Mouse (Mus musculus) ES-E14 (cell line): ENCODE measurements around the gene Ncoa7. TPM values are rescaled to one million over a fixed set of nuclear protein-coding genes. Genes with fewer than 3 reads are reported as not detected.

ENCODE experiments used
- DNase-seq: peaks from one replicate; pipeline ENCODE4 v3.0.0-alpha.2; 2013; ENCODE audit warnings: low read depth, low spot score
- H3K27ac ChIP-seq: 2 replicates; pipeline ENCODE4 v1.5.1; 2012; ENCODE audit warnings: low read depth, mild to moderate bottlenecking, low read length, moderate library complexity, mixed read lengths; ENCODE audit not compliant: poor library complexity, insufficient read depth, severe bottlenecking
- H3K36me3 ChIP-seq: 2 replicates; pipeline ENCODE4 v1.6.1; 2012; ENCODE audit warnings: mild to moderate bottlenecking, low read length, moderate library complexity, mixed read lengths; ENCODE audit not compliant: control insufficient read depth, poor library complexity, insufficient read depth, severe bottlenecking
- H3K4me1 ChIP-seq, 2 experiments: fragments of 150-350 bp in 1 of 2; sonication (generic) in 1 of 2; 2 replicates each; pipeline ENCODE4 v1.6.1; 2012; ENCODE audit warnings: low read length in 2 of 2, mild to moderate bottlenecking in 1 of 2, mixed read lengths in 1 of 2; ENCODE audit not compliant: control insufficient read depth in 2 of 2, insufficient read depth in 2 of 2, poor library complexity in 1 of 2
- H3K4me3 ChIP-seq, 2 experiments: fragments of 150-350 bp in 1 of 2; sonication (generic) in 1 of 2; 2 replicates each; pipeline ENCODE4 v1.5.1; 2012; ENCODE audit warnings: low read length in 2 of 2, low read depth in 1 of 2, mild to moderate bottlenecking in 1 of 2, mixed read lengths in 1 of 2; ENCODE audit not compliant: insufficient read depth in 1 of 2, poor library complexity in 1 of 2, severe bottlenecking in 1 of 2
- H3K9ac ChIP-seq: 2 replicates; pipeline ENCODE4 v1.6.1; 2012; ENCODE audit warnings: low read depth, mild to moderate bottlenecking, low read length, mixed read lengths; ENCODE audit not compliant: poor library complexity, insufficient read depth, severe bottlenecking
- H3K9me3 ChIP-seq: fragments of 150-350 bp; sonication (generic); 2 replicates; pipeline ENCODE4 v1.6.1; 2012; ENCODE audit warnings: low read depth, mild to moderate bottlenecking, low read length; ENCODE audit not compliant: control insufficient read depth, insufficient read depth
- CHD2 ChIP-seq: IDR thresholded peaks from 2 replicates; pipeline ENCODE4 v1.6.1; 2014; ENCODE audit warnings: mild to moderate bottlenecking, low read depth, low read length, inconsistent platforms
- HCFC1 ChIP-seq: IDR thresholded peaks from 2 replicates; pipeline ENCODE4 v1.6.1; 2012; ENCODE audit warnings: low read length, inconsistent platforms, borderline replicate concordance; ENCODE audit not compliant: insufficient read depth
- MAFK ChIP-seq: IDR thresholded peaks from 2 replicates; pipeline ENCODE4 v1.6.1; 2014; ENCODE audit warnings: mild to moderate bottlenecking, low read depth, low read length, inconsistent platforms; ENCODE audit not compliant: insufficient read depth
- ZC3H11A ChIP-seq: IDR thresholded peaks from 2 replicates; pipeline ENCODE4 v1.6.1; 2012; ENCODE audit warnings: low read depth, mild to moderate bottlenecking, inconsistent platforms, low read length, borderline replicate concordance
- ZNF384 ChIP-seq: IDR thresholded peaks from 2 replicates; pipeline ENCODE4 v1.6.1; 2012; ENCODE audit warnings: low read depth, low read length, inconsistent platforms
- in situ Hi-C, 2 experiments: fragments of 600-800 bp; cut with MboI; formaldehyde crosslinking; loops; one replicate each; pipeline ENCODE4 v1.15.1; 2025; ENCODE audit warnings: low sequenced_read_pairs in 2 of 2, inconsistent platforms in 1 of 2; ENCODE audit not compliant: unreplicated experiment in 2 of 2
- total RNA-seq: library from RNA; depleted of rRNA; stranded (reverse); fragments of 300-350 nt; gene quantifications from 2 replicates; pipeline ENCODE4 v1.2.3, GENCODE M21; 2012; rRNA removed

Gene Ncoa7
- total RNA-seq, result 8.7 and 9.4 TPM in 2 replicates

GRCm38 (mm10) chr10:30802681-30803586 lies at the start of gene Ncoa7:
Ncoa7 (minus strand) TSS chr10:30803326.
- in situ Hi-C loops, result loop anchor here in 1 of 2 experiments (10.0 kb wide), 1 partner anchor 178 kb away; the partner anchor contains the start of gene Hint3
- TF ChIP-seq ZC3H11A (no peak), HCFC1 (peak; percentile 51; the same call in 1 of the 2 replicates)
- Histone ChIP-seq H3K9ac (peak within 1 kb of the TSS; percentile 82), H3K4me1 (0 out of 4 replicates have a peak, but pooled peaks cover 0 to 2% of the 10 kb centered on the region in 2 experiments), H3K27ac (peak within 1 kb of the TSS; percentile 20; the same call in 1 of the 2 replicates), H3K9me3 (no peaks in the 10 kb centered on the region), H3K36me3 (no peaks in the 10 kb centered on the region), H3K4me3 (peak within 1 kb of the TSS; percentile 76 to 91)
- DNase-seq, result peak; percentile 53

- in situ Hi-C loops, result loop anchor here (10.0 to 25.0 kb wide), 2 partner anchors 460 to 467 kb away; partner anchors contain the start of gene Hddc2 (in 1 of the 2)
- H3K36me3 ChIP-seq, result no peaks in the 10 kb centered on the region
- H3K4me3 ChIP-seq, result no peak overlapping the region
- no peak overlapping the region for H3K9ac ChIP-seq
- no peaks in the 10 kb centered on the region for H3K9me3 ChIP-seq
- DNase-seq, result no peak
- TF ChIP-seq MAFK (no peak), HCFC1 (no peak)
- H3K4me1 ChIP-seq, result no peaks in the 10 kb centered on the region
- H3K27ac ChIP-seq, result no peak overlapping the region
Observed at GRCm38 (mm10) chr10:30845101-30845825, 42.1 kb upstream of the Ncoa7 start.

GRCm38 (mm10) chr10:30844191-30845010 lies 41.3 kb upstream of the Ncoa7 start:
- peak overlapping the region; percentile 74 to 88 for H3K4me3 ChIP-seq
- no peaks in the 10 kb centered on the region for H3K36me3 ChIP-seq
- TF ChIP-seq HCFC1, result no peak
- TF ChIP-seq CHD2, result no peak
- no peaks in the 10 kb centered on the region for H3K4me1 ChIP-seq
- DNase-seq, result peak; percentile 9
- no peaks in the 10 kb centered on the region for H3K9me3 ChIP-seq
- in situ Hi-C loops, result loop anchor here (10.0 to 25.0 kb wide), 2 partner anchors 460 to 468 kb away; partner anchors contain the start of gene Hddc2 (in 1 of the 2)
- no peak overlapping the region for H3K27ac ChIP-seq
- no peak overlapping the region for H3K9ac ChIP-seq

GRCm38 (mm10) chr10:30843438-30844190 lies 40.5 kb upstream of the Ncoa7 start:
- Histone ChIP-seq H3K4me1 (no peaks in the 10 kb centered on the region), H3K4me3 (peak overlapping the region; percentile 74 to 88), H3K36me3 (no peaks in the 10 kb centered on the region), H3K27ac (no peak overlapping the region), H3K9me3 (no peaks in the 10 kb centered on the region), H3K9ac (no peak overlapping the region)
- no peak for TF ChIP-seq ZC3H11A
- TF ChIP-seq CHD2, result no peak
- no peak for TF ChIP-seq MAFK
- no peak for TF ChIP-seq ZNF384
- TF ChIP-seq HCFC1, result no peak
- DNase-seq, result peak; percentile 17
- in situ Hi-C loops, result loop anchor here (10.0 to 25.0 kb wide), 2 partner anchors 461 to 469 kb away; partner anchors contain the start of gene Hddc2 (in 1 of the 2)
